Mouse (Mus musculus): ENCODE results near the gene Nhsl2.

GRCm38 (mm10) chrX:101889813-101890469, 40.8 kb downstream of the Nhsl2 start:
- no peak for TF ChIP-seq CTCF (IDR thresholded peaks at IDR 0.05; ENCODE audit: insufficient read depth, low read length)
- TF ChIP-seq POLR2A (IDR thresholded peaks at IDR 0.05; ENCODE audit: borderline replicate concordance, extremely low read depth, low read depth, low read length), result no peak
